Comparison of ENCODE assay signal across 27 mouse cellular contexts in genomic region chr5:52487559-52488430, GRCm38 (mm10). TPM values are rescaled to one million over a fixed set of nuclear protein-coding genes. Genes with fewer than 3 reads are reported as not detected.
DNase-seq lines count a peak whose midpoint lies in the region; ATAC-seq and TF ChIP-seq lines count a peak whose summit lies in the region.
"Had no signal": no experiment of that assay in that cellular context is flagged by ENCODE, and none has a peak within 500 bp of the region (broad histone marks: within the 10 kb centered on the region; RNA-seq: fewer than 3 reads in every experiment).

No protein-coding gene starts in this region.

- no peak for ATAC-seq in lung, embryonic 14.5 days (ENCODE audit: insufficient read depth)
- ATAC-seq in granulocyte monocyte progenitor cell, adult 5-6 weeks (replicated peaks; ENCODE audit: poor library complexity, severe bottlenecking) = peak; percentile 84
- ATAC-seq: CD4-positive, CD25-positive, alpha-beta regulatory T cell, adult 4 months; forebrain, embryonic 15.5 days; hindbrain, postnatal 0 days; intestine, embryonic 15.5 days; Patski had no signal

- H3K4me1 ChIP-seq in lung, embryonic 14.5 days (ENCODE audit: insufficient read depth) = no peaks in the 10 kb centered on the region
- no peaks in the 10 kb centered on the region for H3K4me1 ChIP-seq in ES-E14 (ENCODE audit: control insufficient read depth in 2 of 2, insufficient read depth in 2 of 2, low read length in 2 of 2, poor library complexity in 1 of 2)
- H3K4me1 ChIP-seq in midbrain, embryonic 10.5 days = no peaks in the 10 kb centered on the region
- H3K4me1 ChIP-seq: embryonic facial prominence, embryonic 15.5 days; forebrain, embryonic 10.5 days; forebrain, embryonic 15.5 days; heart, embryonic 10.5 days; hindbrain, embryonic 13.5 days; intestine, embryonic 15.5 days had no signal

- no peaks in the 10 kb centered on the region for H3K9me3 ChIP-seq in lung, embryonic 14.5 days (ENCODE audit: low read depth, low read length)
- no peaks in the 10 kb centered on the region for H3K9me3 ChIP-seq in ES-E14 (ENCODE audit: control insufficient read depth, insufficient read depth, low read depth, low read length)
- no peaks in the 10 kb centered on the region for H3K9me3 ChIP-seq in midbrain, embryonic 10.5 days (replicated peaks)
- H3K9me3 ChIP-seq: embryonic facial prominence, embryonic 15.5 days; forebrain, embryonic 10.5 days; forebrain, embryonic 15.5 days; heart, embryonic 10.5 days; hindbrain, embryonic 13.5 days; intestine, embryonic 15.5 days had no signal

- 58% methylated on average over 13 of the region's 13 CpGs for WGBS in lung, embryonic 14.5 days
- WGBS in midbrain, embryonic 10.5 days = 87% methylated on average over 13 of the region's 13 CpGs

- peak; percentile 57 for DNase-seq in lung, embryonic 14.5 days
- DNase-seq in lung, postnatal 36 days = no peak
- DNase-seq in ES-E14 (ENCODE audit: low read depth, low spot score) = no peak
- DNase-seq in midbrain, embryonic 10.5 days (ENCODE audit: low spot score) = no peak
- DNase-seq in thymus, postnatal 36 days = no peak
- DNase-seq in T-cell, adult 2 months (ENCODE audit: low spot score) = no peak
- DNase-seq: adrenal gland, adult 2 months; adrenal gland, postnatal 36 days; B cell, adult 2 months; cerebellum, adult 11 months; cerebellum, adult 9-10 months; cerebellum, postnatal 25 days; gastrocnemius, postnatal 36 days; heart, adult 18-20 months; heart, postnatal 10 days; heart, postnatal 4 days had no signal

- no peak overlapping the region for H3K4me3 ChIP-seq in lung, embryonic 14.5 days (ENCODE audit: low read depth, low read length)
- no peak overlapping the region for H3K4me3 ChIP-seq in ES-E14 (ENCODE audit: insufficient read depth in 1 of 2, low read depth in 1 of 2, low read length in 2 of 2, poor library complexity in 1 of 2, severe bottlenecking in 1 of 2)
- no peak overlapping the region for H3K4me3 ChIP-seq in midbrain, embryonic 10.5 days
- H3K4me3 ChIP-seq: embryonic facial prominence, embryonic 15.5 days; erythroblast, embryonic 14.5 days; forebrain, embryonic 10.5 days; forebrain, embryonic 15.5 days; heart, embryonic 10.5 days; hindbrain, embryonic 13.5 days; intestine, embryonic 15.5 days had no signal

- TF ChIP-seq CTCF in lung, embryonic 14.5 days (IDR thresholded peaks at IDR 0.05; ENCODE audit: low read depth) = no peak

- H3K27me3 ChIP-seq in lung, embryonic 14.5 days (ENCODE audit: insufficient read depth, low read length) = no peaks in the 10 kb centered on the region
- H3K27me3 ChIP-seq in midbrain, embryonic 10.5 days (ENCODE audit: low read depth, poor library complexity, severe bottlenecking) = no peaks in the 10 kb centered on the region
- H3K27me3 ChIP-seq: embryonic facial prominence, embryonic 15.5 days; forebrain, embryonic 15.5 days; hindbrain, embryonic 13.5 days; intestine, embryonic 15.5 days had no signal

- no peaks in the 10 kb centered on the region for H3K36me3 ChIP-seq in lung, embryonic 14.5 days (ENCODE audit: insufficient read depth)
- no peaks in the 10 kb centered on the region for H3K36me3 ChIP-seq in ES-E14 (ENCODE audit: control insufficient read depth, insufficient read depth, low read length, poor library complexity, severe bottlenecking)
- no peaks in the 10 kb centered on the region for H3K36me3 ChIP-seq in midbrain, embryonic 10.5 days
- H3K36me3 ChIP-seq: embryonic facial prominence, embryonic 15.5 days; forebrain, embryonic 10.5 days; forebrain, embryonic 15.5 days; heart, embryonic 10.5 days; hindbrain, embryonic 13.5 days; intestine, embryonic 15.5 days had no signal

- H3K9ac ChIP-seq in lung, embryonic 14.5 days = no peak overlapping the region
- no peak overlapping the region for H3K9ac ChIP-seq in ES-E14 (ENCODE audit: insufficient read depth, low read depth, low read length, poor library complexity, severe bottlenecking)
- H3K9ac ChIP-seq: embryonic facial prominence, embryonic 15.5 days; forebrain, embryonic 15.5 days; hindbrain, embryonic 13.5 days; intestine, embryonic 15.5 days had no signal

- H3K4me2 ChIP-seq in lung, embryonic 14.5 days = no peak overlapping the region
- H3K4me2 ChIP-seq: embryonic facial prominence, embryonic 15.5 days; forebrain, embryonic 15.5 days; hindbrain, embryonic 13.5 days; intestine, embryonic 15.5 days had no signal

- H3K27ac ChIP-seq in lung, embryonic 14.5 days (ENCODE audit: low read depth) = no peak overlapping the region
- no peak overlapping the region for H3K27ac ChIP-seq in ES-E14 (ENCODE audit: insufficient read depth, low read depth, low read length, poor library complexity, severe bottlenecking)
- H3K27ac ChIP-seq in midbrain, embryonic 10.5 days (replicated peaks) = no peak overlapping the region
- H3K27ac ChIP-seq: embryonic facial prominence, embryonic 15.5 days; forebrain, embryonic 10.5 days; forebrain, embryonic 15.5 days; heart, embryonic 10.5 days; hindbrain, embryonic 13.5 days; hindbrain, postnatal 0 days; intestine, embryonic 15.5 days had no signal

- in situ Hi-C loops in ES-E14 (cut with MboI; ENCODE audit: low sequenced_read_pairs in 2 of 2, unreplicated experiment in 2 of 2) = no loop called here

TF ChIP-seq in ES-E14, 5 proteins besides CTCF, POLR2A, EP300 and RAD21:
- TF ChIP-seq HCFC1 (IDR thresholded peaks at IDR 0.05; ENCODE audit: borderline replicate concordance, insufficient read depth, low read length) (no peak), MAFK (IDR thresholded peaks at IDR 0.05; ENCODE audit: insufficient read depth, low read depth, low read length) (peak; percentile 78)

RNA-seq across cellular contexts. Expression of gene Ccdc149, which starts 16.5 kb away (rescaled TPM):
- 2.8 and 2.9 TPM in 2 replicates for polyA plus RNA-seq in lung, embryonic 14.5 days (2014; fragmentation: Nextera tagmentation; extraction: Ambion mirVana)
- 0.11 and 0.27 TPM in 2 replicates for total RNA-seq in ES-E14 (2012; rRNA removed)
- 1.9 and 5.3 TPM in 2 replicates for total RNA-seq in granulocyte monocyte progenitor cell, adult 5-6 weeks (2014; fragmentation: Nextera tagmentation)
- total RNA-seq in granulocyte monocyte progenitor cell, adult 5-6 weeks (2017) = 3.1 and 3.7 TPM in 2 replicates
- polyA plus RNA-seq in midbrain, embryonic 10.5 days (2016; fragmentation: Nextera tagmentation; extraction: Ambion mirVana) = 1.9 and 2.9 TPM in 2 replicates
- polyA plus RNA-seq: CD4-positive, CD25-positive, alpha-beta regulatory T cell, adult 4 months; erythroblast, embryonic 14.5 days had no signal
